Mouse (Mus musculus): ENCODE data around the gene Moxd1. TPM values are rescaled to one million over a fixed set of nuclear protein-coding genes. Genes with fewer than 3 reads are reported as not detected.

Gene Moxd1
- total and polyA plus RNA-seq, 2 experiments from 2014 or later: 1.5 to 3.2 TPM

- no peak for TF ChIP-seq EP300 (IDR thresholded peaks at IDR 0.05; ENCODE audit: low read depth)
- no peak for TF ChIP-seq CTCF (IDR thresholded peaks at IDR 0.05; ENCODE audit: low read depth)
- WGBS: 84% methylated on average over 5 of the region's 5 CpGs
- ATAC-seq (ENCODE audit: insufficient read depth, low read depth) (no peak), DNase-seq (ENCODE audit: low spot score) (no peak)
- H3K36me3 ChIP-seq (replicated peaks; ENCODE audit: control insufficient read depth, insufficient read depth, low read length): no peaks in the 10 kb centered on the region
- no peak overlapping the region for H3K9ac ChIP-seq (replicated peaks; ENCODE audit: low read depth, low read length)
- H3K4me2 ChIP-seq (ENCODE audit: low read depth, low read length): no peak overlapping the region
- no peaks in the 10 kb centered on the region for H3K9me3 ChIP-seq (replicated peaks; ENCODE audit: control insufficient read depth, low read length)
- H3K27me3 ChIP-seq (ENCODE audit: control insufficient read depth, insufficient read depth, low read length): 0 out of 2 replicates have a peak, but pooled peaks cover 3% of the 10 kb centered on the region
- H3K4me1 ChIP-seq (ENCODE audit: control insufficient read depth, insufficient read depth): no peaks in the 10 kb centered on the region; the same call in 1 of the 2 replicates
- H3K27ac ChIP-seq (ENCODE audit: low read depth): no peak overlapping the region
- H3K4me3 ChIP-seq (ENCODE audit: low read depth, low read length): no peak overlapping the region
These were observed 10.0 kb upstream of the Moxd1 start for GRCm38 (mm10) chr10:24213297-24213696.

- H3K4me2 ChIP-seq (ENCODE audit: low read depth, low read length): no peak overlapping the region; the same call in 1 of the 2 replicates
- 17% methylated on average over 6 of the region's 6 CpGs for WGBS
- no peaks in the 10 kb centered on the region for H3K36me3 ChIP-seq (replicated peaks; ENCODE audit: control insufficient read depth, insufficient read depth, low read length)
- H3K9me3 ChIP-seq (replicated peaks; ENCODE audit: control insufficient read depth, low read length): no peaks in the 10 kb centered on the region
- H3K4me3 ChIP-seq (ENCODE audit: low read depth, low read length): no peak overlapping the region
- TF ChIP-seq CTCF (IDR thresholded peaks at IDR 0.05; ENCODE audit: low read depth): no peak
- TF ChIP-seq EP300 (IDR thresholded peaks at IDR 0.05; ENCODE audit: low read depth): no peak
- H3K27ac ChIP-seq (ENCODE audit: low read depth): no peak overlapping the region
- ATAC-seq (ENCODE audit: insufficient read depth, low read depth): no peak
- DNase-seq (ENCODE audit: low spot score): peak; percentile 41
- H3K4me1 ChIP-seq (ENCODE audit: control insufficient read depth, insufficient read depth): no peaks in the 10 kb centered on the region; the same call in 1 of the 2 replicates
- peaks cover 11% of the 10 kb centered on the region; the same call in 1 of the 2 replicates for H3K27me3 ChIP-seq (ENCODE audit: control insufficient read depth, insufficient read depth, low read length)
- no peak overlapping the region for H3K9ac ChIP-seq (replicated peaks; ENCODE audit: low read depth, low read length)
These were observed 5.6 kb upstream of the Moxd1 start for GRCm38 (mm10) chr10:24217558-24218268.

DNA sequence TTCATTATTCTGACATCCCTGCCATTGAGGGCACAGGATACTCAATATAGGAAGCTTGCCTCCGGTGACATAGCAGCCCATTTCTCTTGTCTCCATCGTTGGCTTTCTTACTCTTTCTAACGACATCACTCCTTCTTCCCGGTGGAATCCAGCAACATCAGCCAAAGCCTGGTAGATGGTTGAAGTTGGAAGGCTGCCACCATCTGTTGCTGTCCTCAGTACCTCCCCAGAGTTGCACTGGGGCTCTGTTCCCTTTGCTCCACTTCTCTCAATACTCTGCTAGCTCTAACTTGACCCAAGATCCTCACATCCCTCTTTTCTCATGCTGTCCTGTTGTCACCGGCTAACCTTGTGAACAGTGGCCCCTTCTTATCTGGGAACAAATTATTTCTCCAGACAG lies 2.4 kb upstream of the Moxd1 start:
- peaks cover 41% of the 10 kb centered on the region for H3K27me3 ChIP-seq (ENCODE audit: control insufficient read depth, insufficient read depth, low read length)
- no peak overlapping the region for H3K4me3 ChIP-seq (ENCODE audit: low read depth, low read length)
- no peak overlapping the region for H3K4me2 ChIP-seq (ENCODE audit: low read depth, low read length)
- no peaks in the 10 kb centered on the region for H3K36me3 ChIP-seq (replicated peaks; ENCODE audit: control insufficient read depth, insufficient read depth, low read length)
- DNase-seq (ENCODE audit: low spot score): no peak
- TF ChIP-seq EP300 (IDR thresholded peaks at IDR 0.05; ENCODE audit: low read depth): no peak
- TF ChIP-seq CTCF (IDR thresholded peaks at IDR 0.05; ENCODE audit: low read depth): no peak
- H3K4me1 ChIP-seq (ENCODE audit: control insufficient read depth, insufficient read depth): peaks cover 7% of the 10 kb centered on the region; the same call in 1 of the 2 replicates
- no peaks in the 10 kb centered on the region for H3K9me3 ChIP-seq (replicated peaks; ENCODE audit: control insufficient read depth, low read length)
- no peak for ATAC-seq (ENCODE audit: insufficient read depth, low read depth)
- no peak overlapping the region for H3K9ac ChIP-seq (replicated peaks; ENCODE audit: low read depth, low read length)
- WGBS: 58% methylated on average over 5 of the region's 5 CpGs
- no peak overlapping the region for H3K27ac ChIP-seq (ENCODE audit: low read depth)

DNA sequence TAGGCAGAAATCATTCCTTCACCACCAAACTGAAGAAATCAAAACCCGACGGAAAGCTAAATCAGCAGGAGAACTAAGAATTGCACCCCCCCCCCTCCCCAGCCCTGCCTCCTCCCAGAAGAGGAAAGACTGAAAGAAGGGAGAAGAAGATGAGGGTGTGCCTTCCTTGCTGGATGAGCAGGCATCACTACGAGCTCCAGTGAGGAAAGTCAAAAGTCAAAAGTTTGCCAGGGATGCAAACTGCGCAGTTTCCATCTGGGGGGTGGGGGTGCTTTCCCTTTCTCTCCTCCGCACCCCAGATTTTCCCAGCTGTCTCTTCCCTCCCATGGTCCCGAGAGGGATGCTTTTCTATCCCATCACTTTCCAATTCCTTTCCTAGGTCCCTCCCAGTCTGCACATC lies 406 bp upstream of the Moxd1 start:
- peaks cover 7% of the 10 kb centered on the region; the same call in 1 of the 2 replicates for H3K4me1 ChIP-seq (ENCODE audit: control insufficient read depth, insufficient read depth)
- H3K27ac ChIP-seq (ENCODE audit: low read depth): no peak overlapping the region
- H3K4me2 ChIP-seq (ENCODE audit: low read depth, low read length): peak overlapping the region; percentile 64
- H3K9ac ChIP-seq (replicated peaks; ENCODE audit: low read depth, low read length): no peak overlapping the region
- TF ChIP-seq CTCF (IDR thresholded peaks at IDR 0.05; ENCODE audit: low read depth): no peak
- TF ChIP-seq EP300 (IDR thresholded peaks at IDR 0.05; ENCODE audit: low read depth): no peak
- no peak for ATAC-seq (ENCODE audit: insufficient read depth, low read depth)
- H3K4me3 ChIP-seq (ENCODE audit: low read depth, low read length): peak overlapping the region; percentile 43
- H3K36me3 ChIP-seq (replicated peaks; ENCODE audit: control insufficient read depth, insufficient read depth, low read length): no peaks in the 10 kb centered on the region
- no peaks in the 10 kb centered on the region for H3K9me3 ChIP-seq (replicated peaks; ENCODE audit: control insufficient read depth, low read length)
- H3K27me3 ChIP-seq (ENCODE audit: control insufficient read depth, insufficient read depth, low read length): peaks cover 38% of the 10 kb centered on the region
- DNase-seq (ENCODE audit: low spot score): no peak
- WGBS: 18% methylated on average over 6 of the region's 6 CpGs

- Histone ChIP-seq H3K9me3 (replicated peaks; ENCODE audit: control insufficient read depth, low read length) (no peaks in the 10 kb centered on the region), H3K27ac (ENCODE audit: low read depth) (no peak overlapping the region), H3K27me3 (ENCODE audit: control insufficient read depth, insufficient read depth, low read length) (peaks cover 37% of the 10 kb centered on the region), H3K36me3 (replicated peaks; ENCODE audit: control insufficient read depth, insufficient read depth, low read length) (no peaks in the 10 kb centered on the region), H3K4me2 (ENCODE audit: low read depth, low read length) (no peak overlapping the region), H3K4me3 (ENCODE audit: low read depth, low read length) (no peak overlapping the region), H3K4me1 (ENCODE audit: control insufficient read depth, insufficient read depth) (peaks cover 7% of the 10 kb centered on the region; the same call in 1 of the 2 replicates), H3K9ac (replicated peaks; ENCODE audit: low read depth, low read length) (no peak overlapping the region)
- ATAC-seq (ENCODE audit: insufficient read depth, low read depth) (no peak), DNase-seq (ENCODE audit: low spot score) (no peak)
- 30% methylated on average over 8 of the region's 8 CpGs for WGBS
- no peak for TF ChIP-seq EP300 (IDR thresholded peaks at IDR 0.05; ENCODE audit: low read depth)
These were observed 1.3 kb downstream of the Moxd1 start for GRCm38 (mm10) chr10:24224591-24224990.

Data from heart, postnatal 0 days (tissue).